Mouse (Mus musculus) T-helper 2 cell (primary cell): ENCODE results near the gene Pdia5.

Source experiments
- in situ Hi-C: fragments of 300-600 bp; cut with MboI, MseI; formaldehyde crosslinking; loops from one replicate; pipeline ENCODE4 v1.15.1; 2025; ENCODE audit warnings: high pct_unique_total_duplicates

The Pdia5 gene

GRCm38 (mm10) chr16:35484526-35485233 lies 6.0 kb downstream of the Pdia5 start:
- in situ Hi-C loops, result no loop called here

GRCm38 (mm10) chr16:35484105-35484504 lies 6.6 kb downstream of the Pdia5 start:
- in situ Hi-C loops, result no loop called here

GRCm38 (mm10) chr16:35479301-35479700 lies 11.4 kb downstream of the Pdia5 start:
- in situ Hi-C loops, result no loop called here

GRCm38 (mm10) chr16:35477273-35477672 lies 13.4 kb downstream of the Pdia5 start:
- in situ Hi-C loops, result no loop called here

- in situ Hi-C loops, result no loop called here
Measured at GRCm38 (mm10) chr16:35472569-35473275, 18.0 kb downstream of the Pdia5 start.

- in situ Hi-C loops, result no loop called here
Measured at GRCm38 (mm10) chr16:35471841-35472568, 18.7 kb downstream of the Pdia5 start.

GRCm38 (mm10) chr16:35470983-35471382 lies 19.7 kb downstream of the Pdia5 start:
- in situ Hi-C loops, result no loop called here

- in situ Hi-C loops, result no loop called here
Measured at GRCm38 (mm10) chr16:35470096-35470495, 20.6 kb downstream of the Pdia5 start.

GRCm38 (mm10) chr16:35469016-35469415 lies 21.7 kb downstream of the Pdia5 start:
- in situ Hi-C loops, result no loop called here

GRCm38 (mm10) chr16:35467044-35467443 lies 23.6 kb downstream of the Pdia5 start:
- in situ Hi-C loops, result no loop called here

GRCm38 (mm10) chr16:35465808-35466351 lies 24.8 kb downstream of the Pdia5 start:
- in situ Hi-C loops, result no loop called here

GRCm38 (mm10) chr16:35464686-35465308 lies 25.9 kb downstream of the Pdia5 start:
- in situ Hi-C loops, result no loop called here

- in situ Hi-C loops, result no loop called here
Measured at GRCm38 (mm10) chr16:35463708-35464107, 27.0 kb downstream of the Pdia5 start.

GRCm38 (mm10) chr16:35462955-35463354 lies 27.7 kb downstream of the Pdia5 start:
- in situ Hi-C loops, result no loop called here

GRCm38 (mm10) chr16:35459584-35459983 lies 31.1 kb downstream of the Pdia5 start:
- in situ Hi-C loops, result no loop called here

GRCm38 (mm10) chr16:35458297-35458696 lies 32.4 kb downstream of the Pdia5 start:
- in situ Hi-C loops, result no loop called here

- in situ Hi-C loops, result no loop called here
Measured at GRCm38 (mm10) chr16:35457488-35457887, 33.2 kb downstream of the Pdia5 start.

- in situ Hi-C loops, result no loop called here
Measured at GRCm38 (mm10) chr16:35457011-35457419, 33.7 kb downstream of the Pdia5 start.

- in situ Hi-C loops, result no loop called here
Measured at GRCm38 (mm10) chr16:35456305-35456704, 34.4 kb downstream of the Pdia5 start.

- in situ Hi-C loops, result no loop called here
Measured at GRCm38 (mm10) chr16:35455822-35456221, 34.9 kb downstream of the Pdia5 start.

GRCm38 (mm10) chr16:35450018-35450630 lies 40.5 kb downstream of the Pdia5 start:
- in situ Hi-C loops, result no loop called here
